Mouse (Mus musculus) inflammation-experienced regulatory T-cells, adult 16 weeks (primary cell): ENCODE data around the gene Uba1y. TPM values are rescaled to one million over a fixed set of nuclear protein-coding genes. Genes with fewer than 3 reads are reported as not detected.

Source experiments
- polyA plus RNA-seq: library from polyadenylated mRNA; unstranded; fragments of 100-300 nt; shearing (Covaris generic); gene quantifications from one replicate; pipeline ENCODE4 v1.2.1, GENCODE M21; 2017

Uba1y gene
- not detected for polyA plus RNA-seq

DNA sequence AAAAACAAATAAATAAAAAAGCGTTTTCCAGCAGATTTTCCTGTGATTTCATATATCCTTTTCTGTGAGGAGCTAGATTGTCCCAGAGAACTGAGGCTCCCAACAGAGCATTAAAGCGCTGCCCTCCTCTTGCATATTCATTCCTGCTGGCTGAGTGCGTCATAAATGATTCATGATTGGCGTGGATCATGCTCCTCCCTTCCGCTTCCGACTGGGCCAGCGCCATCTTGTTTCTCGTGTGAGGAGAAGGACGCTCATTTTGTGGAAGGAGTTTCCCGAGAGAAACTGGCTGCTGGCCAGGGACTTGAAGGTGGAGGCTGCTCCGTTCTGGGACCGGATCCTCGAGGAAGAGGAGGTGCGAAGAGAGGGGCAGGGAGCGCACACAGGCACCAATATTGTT, at the start of gene Uba1y:
Gene Uba1y (plus strand): TSS at position 254 of the 400 bp plus-strand sequence.

DNA sequence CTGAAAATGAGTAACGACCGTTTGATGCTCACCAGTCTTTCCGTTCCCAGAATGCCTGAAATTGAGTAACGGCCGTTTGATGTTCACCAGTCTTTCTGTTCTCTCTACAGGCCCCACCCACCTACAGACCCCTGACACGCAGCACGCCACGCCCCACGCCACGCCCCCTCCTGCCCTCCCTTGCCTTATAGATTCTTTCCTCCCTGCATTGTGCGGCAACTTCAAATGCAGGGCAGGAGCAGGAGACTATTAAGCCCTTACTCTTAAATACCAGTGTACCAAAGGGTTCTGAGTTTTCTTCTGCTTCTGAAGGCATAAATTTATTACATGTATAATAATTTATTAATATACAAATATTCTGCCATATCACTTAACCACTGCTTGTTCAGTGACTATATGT, 21.1 kb upstream of the Uba1y start, which contains the start of gene Zfy1:
Gene Zfy1 (minus strand): TSS at position 101 of the 400 bp plus-strand sequence.

Other genes starting within 250 kb of the Uba1y start
- gene Zfy1, start 21.2 kb upstream of the Uba1y start, polyA plus RNA-seq: not detected
- gene Kdm5d, start 79.1 kb downstream of the Uba1y start, polyA plus RNA-seq: 55.4 TPM
- 142 TPM for gene Eif2s3y, start 191.9 kb downstream of the Uba1y start, polyA plus RNA-seq